In genomic region chr13:118208146-118208545, GRCm38 (mm10) we compare ENCODE assay signal across 12 mouse cellular contexts.
"Had no signal": no experiment of that assay in that cellular context is flagged by ENCODE, and none has a peak within 500 bp of the region (broad histone marks: within the 10 kb centered on the region; RNA-seq: fewer than 3 reads in every experiment).

No protein-coding gene starts in this region.

- DNase-seq: liver, postnatal 0 days; lung, adult 2 months; lung, postnatal 14 days; lung, postnatal 36 days; retina, postnatal 1 day; right cerebral cortex, adult 18-20 months; right cerebral cortex, postnatal 25 days; right cerebral cortex, postnatal 4 days; spleen, adult 18-20 months; thymus, adult 2 months; thymus, postnatal 25 days; thymus, postnatal 4 days had no signal
